Mouse (Mus musculus): ENCODE results near the gene Mymk. TPM values are rescaled to one million over a fixed set of nuclear protein-coding genes. Genes with fewer than 3 reads are reported as not detected.

Mymk gene
- total and polyA plus RNA-seq, 2 experiments = not detected

GRCm38 (mm10) chr2:27024136-27024535 is 47.8 kb downstream of the Mymk start:
- Histone ChIP-seq H3K36me3 (ENCODE audit: control insufficient read depth, insufficient read depth, low read length) (no peaks in the 10 kb centered on the region), H3K4me3 (ENCODE audit: insufficient read depth, low read depth, low read length) (no peak overlapping the region), H3K27ac (replicated peaks; ENCODE audit: insufficient read depth, low read depth, low read length) (no peak overlapping the region), H3K9ac (ENCODE audit: low read depth, low read length) (no peak overlapping the region), H3K4me1 (ENCODE audit: control insufficient read depth, insufficient read depth, low read length) (no peaks in the 10 kb centered on the region), H3K79me2 (ENCODE audit: control insufficient read depth, insufficient read depth, low read length) (no peaks in the 10 kb centered on the region), H3K27me3 (ENCODE audit: control insufficient read depth, insufficient read depth, low read length) (no peaks in the 10 kb centered on the region)
- WGBS = 81% methylated on average over 14 of the region's 14 CpGs
- TF ChIP-seq POLR2A (IDR thresholded peaks at IDR 0.05; ENCODE audit: extremely low read depth, insufficient read depth, low read length) = no peak
- TF ChIP-seq CTCF (IDR thresholded peaks at IDR 0.05; ENCODE audit: low read depth, low read length) = no peak
- no peak for DNase-seq (ENCODE audit: extremely low read depth, low read depth, low spot score)

- Histone ChIP-seq H3K36me3 (ENCODE audit: control insufficient read depth, insufficient read depth, low read length) (no peaks in the 10 kb centered on the region), H3K4me3 (ENCODE audit: insufficient read depth, low read depth, low read length) (no peak overlapping the region), H3K27me3 (ENCODE audit: control insufficient read depth, insufficient read depth, low read length) (no peaks in the 10 kb centered on the region), H3K9ac (ENCODE audit: low read depth, low read length) (no peak overlapping the region), H3K79me2 (ENCODE audit: control insufficient read depth, insufficient read depth, low read length) (no peaks in the 10 kb centered on the region), H3K27ac (replicated peaks; ENCODE audit: insufficient read depth, low read depth, low read length) (no peak overlapping the region), H3K4me1 (ENCODE audit: control insufficient read depth, insufficient read depth, low read length) (no peaks in the 10 kb centered on the region)
- TF ChIP-seq POLR2A (IDR thresholded peaks at IDR 0.05; ENCODE audit: extremely low read depth, insufficient read depth, low read length) (no peak), CTCF (IDR thresholded peaks at IDR 0.05; ENCODE audit: low read depth, low read length) (no peak)
- WGBS = 61% methylated on average over 6 of the region's 6 CpGs
- no peak for DNase-seq (ENCODE audit: extremely low read depth, low read depth, low spot score)
Measured at GRCm38 (mm10) chr2:27022612-27023011, 49.4 kb downstream of the Mymk start.

- TF ChIP-seq CTCF (IDR thresholded peaks at IDR 0.05; ENCODE audit: low read depth, low read length) = no peak
- no peak for TF ChIP-seq POLR2A (IDR thresholded peaks at IDR 0.05; ENCODE audit: extremely low read depth, insufficient read depth, low read length)
- WGBS = 89% methylated on average over 1 of the region's 1 CpGs
- Histone ChIP-seq H3K4me1 (ENCODE audit: control insufficient read depth, insufficient read depth, low read length) (no peaks in the 10 kb centered on the region), H3K9ac (ENCODE audit: low read depth, low read length) (no peak overlapping the region), H3K36me3 (ENCODE audit: control insufficient read depth, insufficient read depth, low read length) (peaks cover 3% of the 10 kb centered on the region; the same call in 1 of the 2 replicates), H3K79me2 (ENCODE audit: control insufficient read depth, insufficient read depth, low read length) (no peaks in the 10 kb centered on the region), H3K27me3 (ENCODE audit: control insufficient read depth, insufficient read depth, low read length) (no peaks in the 10 kb centered on the region), H3K4me3 (ENCODE audit: insufficient read depth, low read depth, low read length) (no peak overlapping the region), H3K27ac (replicated peaks; ENCODE audit: insufficient read depth, low read depth, low read length) (no peak overlapping the region)
- no peak for DNase-seq (ENCODE audit: extremely low read depth, low read depth, low spot score)
Measured at GRCm38 (mm10) chr2:27021103-27021502, 50.9 kb downstream of the Mymk start.

- Histone ChIP-seq H3K27me3 (ENCODE audit: control insufficient read depth, insufficient read depth, low read length) (no peaks in the 10 kb centered on the region), H3K36me3 (ENCODE audit: control insufficient read depth, insufficient read depth, low read length) (peaks cover 3% of the 10 kb centered on the region; the same call in 1 of the 2 replicates), H3K79me2 (ENCODE audit: control insufficient read depth, insufficient read depth, low read length) (no peaks in the 10 kb centered on the region), H3K4me1 (ENCODE audit: control insufficient read depth, insufficient read depth, low read length) (no peaks in the 10 kb centered on the region), H3K4me3 (ENCODE audit: insufficient read depth, low read depth, low read length) (no peak overlapping the region), H3K27ac (replicated peaks; ENCODE audit: insufficient read depth, low read depth, low read length) (no peak overlapping the region), H3K9ac (ENCODE audit: low read depth, low read length) (no peak overlapping the region)
- 89% methylated on average over 2 of the region's 2 CpGs for WGBS
- DNase-seq (ENCODE audit: extremely low read depth, low read depth, low spot score) = no peak
- no peak for TF ChIP-seq CTCF (IDR thresholded peaks at IDR 0.05; ENCODE audit: low read depth, low read length)
- TF ChIP-seq POLR2A (IDR thresholded peaks at IDR 0.05; ENCODE audit: extremely low read depth, insufficient read depth, low read length) = no peak
Measured at GRCm38 (mm10) chr2:27019530-27019929, 52.4 kb downstream of the Mymk start.

- Histone ChIP-seq H3K4me3 (ENCODE audit: insufficient read depth, low read depth, low read length) (no peak overlapping the region), H3K79me2 (ENCODE audit: control insufficient read depth, insufficient read depth, low read length) (no peaks in the 10 kb centered on the region), H3K27ac (replicated peaks; ENCODE audit: insufficient read depth, low read depth, low read length) (no peak overlapping the region), H3K36me3 (ENCODE audit: control insufficient read depth, insufficient read depth, low read length) (peaks cover 3% of the 10 kb centered on the region; the same call in 1 of the 2 replicates), H3K27me3 (ENCODE audit: control insufficient read depth, insufficient read depth, low read length) (no peaks in the 10 kb centered on the region), H3K4me1 (ENCODE audit: control insufficient read depth, insufficient read depth, low read length) (no peaks in the 10 kb centered on the region), H3K9ac (ENCODE audit: low read depth, low read length) (no peak overlapping the region)
- peak; percentile 47 for DNase-seq (ENCODE audit: extremely low read depth, low read depth, low spot score)
- peak; percentile 90 for TF ChIP-seq CTCF (IDR thresholded peaks at IDR 0.05; ENCODE audit: low read depth, low read length)
- no peak for TF ChIP-seq POLR2A (IDR thresholded peaks at IDR 0.05; ENCODE audit: extremely low read depth, insufficient read depth, low read length)
- 45% methylated on average over 5 of the region's 5 CpGs for WGBS
Measured at GRCm38 (mm10) chr2:27017802-27018201, 54.2 kb downstream of the Mymk start.

Other genes starting within 250 kb of the Mymk start
- not detected in 2 replicates for gene Abo, start 207.2 kb downstream of the Mymk start, total RNA-seq (2014; rRNA removed)
- gene Abo, start 207.2 kb downstream of the Mymk start, polyA plus RNA-seq (2012; rRNA removed) = not detected in 2 replicates
- 6.2 and 7.8 TPM in 2 replicates for gene Surf6, start 169.3 kb downstream of the Mymk start, total RNA-seq (2014; rRNA removed)
- 6.1 and 6.2 TPM in 2 replicates for gene Surf6, start 169.3 kb downstream of the Mymk start, polyA plus RNA-seq (2012; rRNA removed)
- gene Med22, start 161.5 kb downstream of the Mymk start, total RNA-seq (2014; rRNA removed) = 12.9 and 16.8 TPM in 2 replicates
- 25.5 and 26.4 TPM in 2 replicates for gene Med22, start 161.5 kb downstream of the Mymk start, polyA plus RNA-seq (2012; rRNA removed)
- gene Rpl7a, start 161.4 kb downstream of the Mymk start, total RNA-seq (2014; rRNA removed) = 721 and 835 TPM in 2 replicates
- gene Rpl7a, start 161.4 kb downstream of the Mymk start, polyA plus RNA-seq (2012; rRNA removed) = 398 and 434 TPM in 2 replicates
- gene Surf2, start 155.8 kb downstream of the Mymk start, total RNA-seq (2014; rRNA removed) = 10.0 and 10.3 TPM in 2 replicates
- gene Surf2, start 155.8 kb downstream of the Mymk start, polyA plus RNA-seq (2012; rRNA removed) = 11.6 and 14.5 TPM in 2 replicates
- gene Surf1, start 155.6 kb downstream of the Mymk start, total RNA-seq (2014; rRNA removed) = 55.5 and 60.5 TPM in 2 replicates
- 51.7 and 57.2 TPM in 2 replicates for gene Surf1, start 155.6 kb downstream of the Mymk start, polyA plus RNA-seq (2012; rRNA removed)
- 135 and 193 TPM in 2 replicates for gene Surf4, start 138.3 kb downstream of the Mymk start, total RNA-seq (2014; rRNA removed)
- gene Surf4, start 138.3 kb downstream of the Mymk start, polyA plus RNA-seq (2012; rRNA removed) = 318 and 322 TPM in 2 replicates
- gene Stkld1, start 138.1 kb downstream of the Mymk start, total RNA-seq (2014; rRNA removed) = 0.09 TPM in 1 of 2 replicates, not detected in the other
- 0.06 and 0.11 TPM in 2 replicates for gene Stkld1, start 138.1 kb downstream of the Mymk start, polyA plus RNA-seq (2012; rRNA removed)
- 15.2 TPM in 2 replicates for gene Rexo4, start 107.8 kb downstream of the Mymk start, total RNA-seq (2014; rRNA removed)
- gene Rexo4, start 107.8 kb downstream of the Mymk start, polyA plus RNA-seq (2012; rRNA removed) = 8.3 and 11.8 TPM in 2 replicates
- gene Adamts13, start 98.8 kb downstream of the Mymk start, total RNA-seq (2014; rRNA removed) = 5.6 and 8.3 TPM in 2 replicates
- gene Adamts13, start 98.8 kb downstream of the Mymk start, polyA plus RNA-seq (2012; rRNA removed) = 5.8 and 11.2 TPM in 2 replicates
- 17.7 and 21.5 TPM in 2 replicates for gene Cacfd1, start 62.3 kb downstream of the Mymk start, total RNA-seq (2014; rRNA removed)
- gene Cacfd1, start 62.3 kb downstream of the Mymk start, polyA plus RNA-seq (2012; rRNA removed) = 48.1 and 58.0 TPM in 2 replicates
- gene Slc2a6, start 44.2 kb downstream of the Mymk start, total RNA-seq (2014; rRNA removed) = 0.34 and 0.46 TPM in 2 replicates
- 0.39 and 0.50 TPM in 2 replicates for gene Slc2a6, start 44.2 kb downstream of the Mymk start, polyA plus RNA-seq (2012; rRNA removed)
- 3.5 and 4.4 TPM in 2 replicates for gene Adamtsl2, start 7.2 kb upstream of the Mymk start, total RNA-seq (2014; rRNA removed)
- gene Adamtsl2, start 7.2 kb upstream of the Mymk start, polyA plus RNA-seq (2012; rRNA removed) = 4.4 and 6.7 TPM in 2 replicates
- not detected in 2 replicates for gene Fam163b, start 70.3 kb upstream of the Mymk start, total RNA-seq (2014; rRNA removed)
- not detected in 2 replicates for gene Fam163b, start 70.3 kb upstream of the Mymk start, polyA plus RNA-seq (2012; rRNA removed)
- under 0.01 and 0.20 TPM in 2 replicates for gene Dbh, start 93.1 kb upstream of the Mymk start, total RNA-seq (2014; rRNA removed)
- gene Dbh, start 93.1 kb upstream of the Mymk start, polyA plus RNA-seq (2012; rRNA removed) = not detected in 2 replicates
- gene Sardh, start 176.2 kb upstream of the Mymk start, total RNA-seq (2014; rRNA removed) = 382 and 424 TPM in 2 replicates
- 768 and 871 TPM in 2 replicates for gene Sardh, start 176.2 kb upstream of the Mymk start, polyA plus RNA-seq (2012; rRNA removed)